Mouse (Mus musculus): ENCODE data around the gene Gm14408.
"Not testable (repeated sequence)": the region's sequence is repeated elsewhere in the genome, so short reads cannot be mapped to it uniquely, and the experiment has no call there.

Gene Gm14408

DNA sequence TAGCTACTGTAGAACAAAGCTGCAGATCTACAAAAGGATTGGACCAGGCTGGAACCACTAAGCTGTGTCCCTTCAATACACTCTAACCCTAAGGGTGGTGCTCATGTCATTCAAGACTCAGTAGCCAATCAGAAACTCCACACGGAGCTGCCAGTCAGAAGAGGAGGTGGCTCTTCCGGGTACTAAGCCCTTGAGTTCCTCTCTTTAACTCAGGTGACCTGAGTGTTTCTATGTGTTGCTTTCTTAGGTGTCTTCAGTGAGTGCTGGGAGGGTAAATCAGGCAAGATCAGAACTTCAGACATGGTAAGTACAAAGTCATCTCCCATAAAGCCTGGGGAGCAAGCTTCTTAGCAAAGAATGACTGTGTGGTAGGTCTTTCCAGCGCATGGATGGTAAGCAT lies at the start of gene Gm14408:
Gene Gm14408 (plus strand): TSS at position 301 of the 400 bp plus-strand sequence.
- not testable (repeated sequence) for DNase-seq

DNA sequence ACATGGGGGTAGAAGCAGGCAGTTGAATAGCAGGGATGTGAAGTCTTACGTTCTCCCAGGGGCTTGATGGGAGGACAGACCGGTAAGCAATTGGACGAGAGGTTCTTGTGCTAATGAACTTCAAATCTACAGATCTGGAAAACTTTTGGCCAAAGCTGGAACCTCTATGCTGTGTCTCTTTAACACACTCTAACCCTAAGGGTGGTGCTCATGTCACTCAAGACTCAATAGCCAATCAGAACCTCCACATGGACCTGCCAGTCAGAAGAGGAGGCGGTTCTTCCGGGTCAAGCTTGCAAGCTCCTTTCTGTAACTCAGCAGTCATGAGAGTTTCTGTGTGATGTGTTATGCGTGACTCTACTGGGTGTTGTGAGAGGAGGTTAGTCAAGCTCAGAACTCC lies 32.6 kb upstream of the Gm14408 start, which contains the start of gene Gm14295:
Gene Gm14295 (plus strand): TSS at position 301 of the 400 bp plus-strand sequence.
- DNase-seq = not testable (repeated sequence)

- not testable (repeated sequence) for DNase-seq
Observed at GRCm38 (mm10) chr2:176798785-176799184, 32.2 kb upstream of the Gm14408 start.
